Comparison of ENCODE assay signal across 8 mouse cellular contexts in genomic region chr9:114978281-114979111, GRCm38 (mm10). TPM values are rescaled to one million over a fixed set of nuclear protein-coding genes. Genes with fewer than 3 reads are reported as not detected.
DNase-seq lines count a peak whose midpoint lies in the region; ATAC-seq lines count a peak whose summit lies in the region.

TSS of gene Osbpl10 (plus strand) at chr9:114978569.

- H3K4me1 ChIP-seq in intestine, embryonic 15.5 days (replicated peaks): peaks cover 13% of the 10 kb centered on the region

- H3K36me3 ChIP-seq in intestine, embryonic 15.5 days: no peaks in the 10 kb centered on the region

- no peaks in the 10 kb centered on the region for H3K9me3 ChIP-seq in intestine, embryonic 15.5 days

- under 1% methylated on average over 57 of the region's 86 CpGs for WGBS in intestine, embryonic 15.5 days

- H3K27me3 ChIP-seq in intestine, embryonic 15.5 days (replicated peaks): no peaks in the 10 kb centered on the region

- peak within 1 kb of the TSS; percentile 86 for H3K27ac ChIP-seq in intestine, embryonic 15.5 days

- H3K4me2 ChIP-seq in intestine, embryonic 15.5 days (replicated peaks): peak within 1 kb of the TSS; percentile 89

- peak within 1 kb of the TSS; percentile 88 for H3K4me3 ChIP-seq in intestine, embryonic 15.5 days (replicated peaks)

- H3K9ac ChIP-seq in intestine, embryonic 15.5 days: peak within 1 kb of the TSS; percentile 73

- DNase-seq in adrenal gland, adult 8-10 months: peak; percentile 69
- DNase-seq in embryo, embryonic 11 days: peak; percentile 87
- DNase-seq in gastrocnemius, postnatal 36 days: peak; percentile 61 to 79
- peak; percentile 79 to 83 for DNase-seq in left cerebral cortex, postnatal 14 days (ENCODE audit: low spot score in 2 of 2)
- peak; percentile 76 to 81 for DNase-seq in right cerebral cortex, postnatal 36 days (ENCODE audit: low spot score in 2 of 2)
- no peak for DNase-seq in c-Kit-positive CD71-positive TER-119-positive erythroid progenitor cells, embryonic 14.5 days (ENCODE audit: low spot score)

- intact Hi-C loops in gastrocnemius, postnatal 36 days (cut with DNase I): loop anchor here (10.0 kb wide), 1 partner anchor 76 kb away; no protein-coding TSS in a partner anchor
- intact Hi-C loops in left cerebral cortex, postnatal 14 days (cut with DNase I): no loop called here

- ATAC-seq in intestine, embryonic 15.5 days: peak; percentile 90
- ATAC-seq in megakaryocyte progenitor cell, adult 5-6 weeks (replicated peaks; ENCODE audit: poor library complexity): peak; percentile 68

RNA-seq across cellular contexts. Expression of gene Osbpl10, which starts in this region (rescaled TPM):
- total RNA-seq in adrenal gland, adult 8-10 months (2022): 10 to 100 TPM in 1 of 4 experiments, 1 to 10 TPM in 3; 4.8 to 11.5 (median 8.3) TPM
- 1 to 10 TPM; 2.5 to 5.1 TPM for total RNA-seq in gastrocnemius, postnatal 36 days (2021)
- 2.5 and 2.9 TPM in 2 replicates for polyA plus RNA-seq in intestine, embryonic 15.5 days (2015; fragmentation: Nextera tagmentation; extraction: Ambion mirVana)
- 10 to 100 TPM; 56.5 to 57.6 TPM for total RNA-seq in left cerebral cortex, postnatal 14 days (2021)
- total RNA-seq in megakaryocyte progenitor cell, adult 5-6 weeks (2015): not detected in 2 replicates
- not detected in 2 replicates for total RNA-seq in megakaryocyte progenitor cell, adult 5-6 weeks (2017)

Comparison
In these comparisons a context has a peak if more than half of its experiments do, and no peak if none do; other contexts are left out.
1. RNA of gene Osbpl10 (total RNA-seq): 56.5 to 57.6 TPM in left cerebral cortex, postnatal 14 days; 4.8 to 11.5 TPM in adrenal gland, adult 8-10 months, 2.5 to 5.1 TPM in gastrocnemius, postnatal 36 days and not detected in megakaryocyte progenitor cell, adult 5-6 weeks; every median in the first group is over 4 times any median in the second.
2. Peak in ATAC-seq in megakaryocyte progenitor cell, adult 5-6 weeks; RNA of the gene not detected or under 1 TPM.